Mouse (Mus musculus) E14TG2a.4 (cell line): Measurements from ENCODE around the gene 1810055G02Rik.

Experiments
- CTCF ChIP-seq: conservative IDR thresholded peaks from 2 replicates; pipeline ENCODE4 v1.5.1; 2014; ENCODE audit warnings: low read length
- NANOG ChIP-seq: IDR thresholded peaks from 2 replicates; pipeline ENCODE4 v1.6.1; 2014; ENCODE audit warnings: borderline replicate concordance, low read length, mixed read lengths
- POU5F1 ChIP-seq: IDR thresholded peaks from 2 replicates; pipeline ENCODE4 v1.6.1; 2014; ENCODE audit warnings: low read length, borderline replicate concordance

- TF ChIP-seq CTCF (no peak), NANOG (no peak), POU5F1 (no peak)
Measured at GRCm38 (mm10) chr19:3743362-3743761, 35.3 kb downstream of the 1810055G02Rik start.
